Mouse (Mus musculus): ENCODE results near the gene Igf1r. TPM values are rescaled to one million over a fixed set of nuclear protein-coding genes. Genes with fewer than 3 reads are reported as not detected.

The Igf1r gene
- polyA plus RNA-seq, 1 experiment from 2014 or later, result 24.9 TPM

GRCm38 (mm10) chr7:68047152-68047551 is 94.5 kb downstream of the Igf1r start:
- DNase-seq (ENCODE audit: low spot score), result no peak
- Histone ChIP-seq H3K27ac (no peak overlapping the region), H3K4me1 (peaks cover 20% of the 10 kb centered on the region), H3K9me3 (no peaks in the 10 kb centered on the region), H3K36me3 (no peaks in the 10 kb centered on the region), H3K27me3 (ENCODE audit: insufficient read depth, poor library complexity, severe bottlenecking) (no peaks in the 10 kb centered on the region), H3K4me3 (no peak overlapping the region)
- WGBS, result 83% methylated on average over 4 of the region's 4 CpGs

GRCm38 (mm10) chr7:68048532-68048931 is 95.9 kb downstream of the Igf1r start:
- WGBS, result 82% methylated on average over 4 of the region's 4 CpGs
- Histone ChIP-seq H3K9me3 (no peaks in the 10 kb centered on the region), H3K4me1 (peaks cover 16% of the 10 kb centered on the region), H3K36me3 (no peaks in the 10 kb centered on the region), H3K27ac (no peak overlapping the region), H3K4me3 (no peak overlapping the region), H3K27me3 (ENCODE audit: insufficient read depth, poor library complexity, severe bottlenecking) (no peaks in the 10 kb centered on the region)
- no peak for DNase-seq (ENCODE audit: low spot score)

GRCm38 (mm10) chr7:68049048-68049447 is 96.4 kb downstream of the Igf1r start:
- no peaks in the 10 kb centered on the region for H3K36me3 ChIP-seq
- H3K27ac ChIP-seq, result no peak overlapping the region
- no peaks in the 10 kb centered on the region for H3K27me3 ChIP-seq (ENCODE audit: insufficient read depth, poor library complexity, severe bottlenecking)
- no peaks in the 10 kb centered on the region for H3K9me3 ChIP-seq
- peaks cover 16% of the 10 kb centered on the region for H3K4me1 ChIP-seq
- DNase-seq (ENCODE audit: low spot score), result no peak
- WGBS, result 86% methylated on average over 7 of the region's 7 CpGs
- H3K4me3 ChIP-seq, result no peak overlapping the region

- H3K9me3 ChIP-seq, result no peaks in the 10 kb centered on the region
- H3K36me3 ChIP-seq, result no peaks in the 10 kb centered on the region
- H3K27ac ChIP-seq, result no peak overlapping the region
- WGBS, result 88% methylated on average over 10 of the region's 10 CpGs
- no peak overlapping the region for H3K4me3 ChIP-seq
- no peaks in the 10 kb centered on the region for H3K27me3 ChIP-seq (ENCODE audit: insufficient read depth, poor library complexity, severe bottlenecking)
- peaks cover 7% of the 10 kb centered on the region for H3K4me1 ChIP-seq
- no peak for DNase-seq (ENCODE audit: low spot score)
Measured at GRCm38 (mm10) chr7:68053002-68053624, 100.5 kb downstream of the Igf1r start.

- Histone ChIP-seq H3K4me1 (peaks cover 3% of the 10 kb centered on the region; the same call in 1 of the 2 replicates), H3K27ac (no peak overlapping the region)
Measured at GRCm38 (mm10) chr7:68054498-68054897, 101.9 kb downstream of the Igf1r start.

GRCm38 (mm10) chr7:68054956-68055355 is 102.3 kb downstream of the Igf1r start:
- no peak overlapping the region for H3K27ac ChIP-seq

More at GRCm38 (mm10) chr7:68054498-68054897, 101.9 kb downstream of the Igf1r start:
- Histone ChIP-seq H3K4me3 (no peak overlapping the region), H3K9me3 (no peaks in the 10 kb centered on the region), H3K27me3 (ENCODE audit: insufficient read depth, poor library complexity, severe bottlenecking) (no peaks in the 10 kb centered on the region), H3K36me3 (no peaks in the 10 kb centered on the region)
- 36% methylated on average over 2 of the region's 2 CpGs for WGBS
- DNase-seq (ENCODE audit: low spot score), result no peak

GRCm38 (mm10) chr7:68057010-68057409 is 104.4 kb downstream of the Igf1r start:
- WGBS, result 76% methylated on average over 3 of the region's 3 CpGs

More at GRCm38 (mm10) chr7:68054956-68055355, 102.3 kb downstream of the Igf1r start:
- 61% methylated on average over 6 of the region's 6 CpGs for WGBS
- DNase-seq (ENCODE audit: low spot score), result no peak
- H3K27me3 ChIP-seq (ENCODE audit: insufficient read depth, poor library complexity, severe bottlenecking), result no peaks in the 10 kb centered on the region
- no peaks in the 10 kb centered on the region for H3K36me3 ChIP-seq
- H3K9me3 ChIP-seq, result no peaks in the 10 kb centered on the region
- H3K4me1 ChIP-seq, result peaks cover 3% of the 10 kb centered on the region; the same call in 1 of the 2 replicates
- H3K4me3 ChIP-seq, result no peak overlapping the region

GRCm38 (mm10) chr7:68059690-68060089 is 107.1 kb downstream of the Igf1r start:
- Histone ChIP-seq H3K4me1 (peaks cover 37% of the 10 kb centered on the region), H3K27me3 (ENCODE audit: insufficient read depth, poor library complexity, severe bottlenecking) (no peaks in the 10 kb centered on the region), H3K4me3 (no peak overlapping the region), H3K9me3 (no peaks in the 10 kb centered on the region), H3K27ac (no peak overlapping the region), H3K36me3 (no peaks in the 10 kb centered on the region; the same call in 1 of the 2 replicates)
- WGBS, result 87% methylated on average over 6 of the region's 6 CpGs
- no peak for DNase-seq (ENCODE audit: low spot score)

More at GRCm38 (mm10) chr7:68057010-68057409, 104.4 kb downstream of the Igf1r start:
- Histone ChIP-seq H3K9me3 (no peaks in the 10 kb centered on the region), H3K4me1 (peaks cover 15% of the 10 kb centered on the region), H3K36me3 (no peaks in the 10 kb centered on the region), H3K4me3 (no peak overlapping the region), H3K27me3 (ENCODE audit: insufficient read depth, poor library complexity, severe bottlenecking) (no peaks in the 10 kb centered on the region), H3K27ac (no peak overlapping the region)
- no peak for DNase-seq (ENCODE audit: low spot score)

- 78% methylated on average over 9 of the region's 9 CpGs for WGBS
- H3K4me1 ChIP-seq, result peaks cover 41% of the 10 kb centered on the region
Measured at GRCm38 (mm10) chr7:68061434-68061833, 108.8 kb downstream of the Igf1r start.

GRCm38 (mm10) chr7:68062170-68062848 is 109.7 kb downstream of the Igf1r start:
- no peak for DNase-seq (ENCODE audit: low spot score)
- Histone ChIP-seq H3K4me1 (peaks cover 41% of the 10 kb centered on the region), H3K9me3 (no peaks in the 10 kb centered on the region), H3K27ac (no peak overlapping the region), H3K36me3 (no peaks in the 10 kb centered on the region; the same call in 1 of the 2 replicates), H3K4me3 (no peak overlapping the region), H3K27me3 (ENCODE audit: insufficient read depth, poor library complexity, severe bottlenecking) (no peaks in the 10 kb centered on the region)
- WGBS, result 76% methylated on average over 13 of the region's 13 CpGs

More at GRCm38 (mm10) chr7:68061434-68061833, 108.8 kb downstream of the Igf1r start:
- Histone ChIP-seq H3K4me3 (no peak overlapping the region), H3K27me3 (ENCODE audit: insufficient read depth, poor library complexity, severe bottlenecking) (no peaks in the 10 kb centered on the region), H3K36me3 (no peaks in the 10 kb centered on the region; the same call in 1 of the 2 replicates), H3K27ac (no peak overlapping the region), H3K9me3 (no peaks in the 10 kb centered on the region)
- DNase-seq (ENCODE audit: low spot score), result no peak

DNA sequence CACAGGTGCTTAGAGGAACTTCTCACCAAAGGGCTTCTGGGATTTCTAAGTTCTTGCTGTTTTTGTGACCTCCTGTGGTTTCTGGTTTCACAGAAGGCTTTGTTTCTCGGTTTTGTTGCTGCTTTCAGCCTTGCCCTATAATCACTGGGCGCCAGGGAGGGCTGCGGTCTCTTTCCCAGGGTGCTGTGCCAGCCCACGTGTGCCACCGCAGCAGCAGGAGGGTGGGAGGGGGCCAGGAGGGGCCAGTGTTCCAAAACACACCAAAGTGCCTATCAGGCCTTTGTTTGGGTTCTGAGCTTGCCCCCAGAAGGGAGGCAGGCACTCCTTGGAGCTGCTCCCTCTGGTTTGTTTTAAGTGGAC is 110.2 kb downstream of the Igf1r start:
- Histone ChIP-seq H3K27me3 (ENCODE audit: insufficient read depth, poor library complexity, severe bottlenecking) (no peaks in the 10 kb centered on the region), H3K4me1 (peaks cover 41% of the 10 kb centered on the region), H3K27ac (no peak overlapping the region), H3K4me3 (no peak overlapping the region), H3K9me3 (no peaks in the 10 kb centered on the region), H3K36me3 (no peaks in the 10 kb centered on the region; the same call in 1 of the 2 replicates)
- 59% methylated on average over 5 of the region's 5 CpGs for whole genome bisulfite sequencing
- DNase-seq (ENCODE audit: low spot score), result no peak

- Histone ChIP-seq H3K4me3 (no peak overlapping the region), H3K27ac (peak overlapping the region; percentile 56), H3K4me1 (peaks cover 42% of the 10 kb centered on the region), H3K27me3 (ENCODE audit: insufficient read depth, poor library complexity, severe bottlenecking) (no peaks in the 10 kb centered on the region), H3K36me3 (no peaks in the 10 kb centered on the region; the same call in 1 of the 2 replicates), H3K9me3 (no peaks in the 10 kb centered on the region)
- 89% methylated on average over 9 of the region's 9 CpGs for WGBS
- no peak for DNase-seq (ENCODE audit: low spot score)
Measured at GRCm38 (mm10) chr7:68063711-68064110, 111.1 kb downstream of the Igf1r start.

- no peaks in the 10 kb centered on the region; the same call in 1 of the 2 replicates for H3K36me3 ChIP-seq
- DNase-seq (ENCODE audit: low spot score), result no peak
- H3K4me3 ChIP-seq, result no peak overlapping the region
- H3K27me3 ChIP-seq (ENCODE audit: insufficient read depth, poor library complexity, severe bottlenecking), result no peaks in the 10 kb centered on the region
- H3K27ac ChIP-seq, result 0 out of 2 replicates have a peak overlapping the region, but pooled peaks have one; percentile 52
- WGBS, result 91% methylated on average over 8 of the region's 8 CpGs
- H3K9me3 ChIP-seq, result no peaks in the 10 kb centered on the region
- H3K4me1 ChIP-seq, result peaks cover 46% of the 10 kb centered on the region
Measured at GRCm38 (mm10) chr7:68064120-68064519, 111.5 kb downstream of the Igf1r start.
